Mouse (Mus musculus): ENCODE data around the gene Gsto1.
"Not testable (repeated sequence)": the region's sequence is repeated elsewhere in the genome, so short reads cannot be mapped to it uniquely, and the experiment has no call there.

Gene Gsto1

DNA sequence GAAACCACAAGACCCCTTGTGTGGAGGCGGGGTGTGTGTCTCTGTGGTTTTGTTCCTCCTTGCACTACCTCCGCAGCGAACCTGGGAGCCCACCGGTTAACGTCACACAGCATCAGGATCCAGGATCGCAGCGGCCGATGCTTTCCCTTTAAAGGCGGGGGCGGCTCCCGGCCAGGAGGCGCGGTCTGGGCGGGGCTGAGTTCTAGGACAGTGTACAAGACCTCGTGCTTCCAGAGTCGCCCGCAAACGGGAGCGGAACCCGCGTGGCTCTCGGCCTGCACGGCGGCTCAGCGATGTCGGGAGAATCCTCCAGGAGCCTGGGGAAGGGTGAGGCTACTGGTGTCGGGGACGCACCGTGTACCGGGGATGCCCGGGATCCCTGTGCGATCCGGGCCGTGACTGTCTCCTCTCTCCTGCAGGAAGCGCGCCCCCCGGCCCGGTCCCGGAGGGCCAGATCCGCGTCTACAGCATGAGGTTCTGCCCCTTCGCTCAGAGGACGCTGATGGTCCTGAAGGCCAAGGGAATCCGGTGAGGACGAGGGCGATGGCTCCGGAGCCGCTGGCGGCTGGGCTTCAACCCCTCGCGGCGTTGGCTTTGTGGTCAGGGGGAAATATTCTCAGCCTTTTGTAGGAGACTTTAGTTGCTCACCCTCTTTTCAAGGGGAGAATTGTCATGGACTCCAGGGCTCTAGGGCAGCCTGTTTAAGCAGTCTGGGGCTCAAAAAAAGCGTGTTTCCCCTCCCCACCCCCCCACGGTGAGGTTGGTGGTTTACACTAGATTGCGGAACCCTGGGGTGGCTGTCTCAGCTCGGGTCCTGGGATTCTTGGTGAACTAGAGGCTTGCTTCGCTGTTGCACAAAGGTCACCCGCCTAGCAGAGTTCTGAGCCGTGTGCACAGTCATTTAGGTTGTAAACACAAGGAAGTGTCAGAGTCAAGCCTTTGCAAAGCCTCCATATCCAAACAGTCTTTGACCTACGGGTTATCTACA lies at the start of gene Gsto1:
Gsto1 (plus strand) TSS at position 175 of the 988 bp plus-strand sequence.
- peak; percentile 83 for DNase-seq (ENCODE audit: low spot score)

DNA sequence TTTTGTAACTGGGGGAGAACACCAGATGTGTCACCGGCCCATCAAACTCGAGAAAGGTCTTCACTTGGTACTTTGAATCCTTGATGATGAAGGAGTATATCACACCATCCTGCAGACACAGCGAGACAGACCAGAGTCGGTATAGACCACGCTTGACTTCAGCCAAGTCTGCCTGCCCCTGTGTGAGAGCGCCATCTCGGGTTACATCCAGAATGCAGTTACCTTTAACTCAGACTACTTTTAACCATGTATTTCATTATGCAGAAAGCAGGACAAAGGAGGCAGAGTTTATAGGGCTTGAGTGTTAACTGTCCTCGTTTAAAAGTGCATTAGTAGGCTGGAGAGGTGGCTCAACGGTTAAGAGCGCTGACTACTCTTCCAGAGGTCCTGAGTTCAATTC lies 42.7 kb upstream of the Gsto1 start:
- no peak for DNase-seq (ENCODE audit: low spot score)

DNA sequence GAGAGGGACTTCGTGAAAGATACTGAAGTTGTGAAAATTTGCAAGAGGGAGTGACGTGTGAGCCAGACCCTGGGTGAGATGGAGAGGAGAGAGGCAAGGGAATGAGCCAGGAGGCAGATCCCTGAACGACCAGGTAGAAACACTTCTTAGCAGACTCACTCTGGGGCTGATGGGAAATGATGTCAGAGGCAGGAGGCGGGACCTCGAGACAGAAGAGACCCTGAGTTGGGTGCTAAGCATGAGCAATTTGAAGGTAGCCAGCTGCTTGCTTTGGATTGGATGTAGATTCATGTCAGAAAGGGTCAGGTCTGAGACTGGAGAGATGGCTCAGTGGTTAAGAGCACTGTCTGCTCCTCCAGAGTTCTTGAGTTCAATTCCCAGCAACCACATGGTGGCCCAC lies 40.0 kb upstream of the Gsto1 start:
- DNase-seq (ENCODE audit: low spot score): no peak

DNA sequence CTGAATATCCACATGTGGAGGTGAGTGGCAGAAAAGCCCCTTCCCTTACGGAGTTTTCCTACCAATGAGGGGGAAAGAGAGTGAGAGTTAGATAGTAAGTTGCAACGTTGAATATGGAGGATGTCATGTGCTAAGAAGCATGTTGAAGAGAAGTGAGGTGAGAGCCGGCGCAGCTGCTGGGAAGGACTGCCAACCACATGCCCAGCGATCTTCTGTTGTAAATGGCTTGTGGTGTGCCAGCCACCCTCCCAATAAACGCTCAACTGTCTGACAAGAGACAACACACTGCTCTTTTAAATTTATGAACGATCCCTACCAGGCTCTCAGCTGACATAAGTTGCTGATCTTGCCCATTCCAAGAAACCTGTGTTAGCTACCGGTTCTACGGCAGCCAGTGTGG lies 37.1 kb upstream of the Gsto1 start:
- DNase-seq (ENCODE audit: low spot score): no peak

DNA sequence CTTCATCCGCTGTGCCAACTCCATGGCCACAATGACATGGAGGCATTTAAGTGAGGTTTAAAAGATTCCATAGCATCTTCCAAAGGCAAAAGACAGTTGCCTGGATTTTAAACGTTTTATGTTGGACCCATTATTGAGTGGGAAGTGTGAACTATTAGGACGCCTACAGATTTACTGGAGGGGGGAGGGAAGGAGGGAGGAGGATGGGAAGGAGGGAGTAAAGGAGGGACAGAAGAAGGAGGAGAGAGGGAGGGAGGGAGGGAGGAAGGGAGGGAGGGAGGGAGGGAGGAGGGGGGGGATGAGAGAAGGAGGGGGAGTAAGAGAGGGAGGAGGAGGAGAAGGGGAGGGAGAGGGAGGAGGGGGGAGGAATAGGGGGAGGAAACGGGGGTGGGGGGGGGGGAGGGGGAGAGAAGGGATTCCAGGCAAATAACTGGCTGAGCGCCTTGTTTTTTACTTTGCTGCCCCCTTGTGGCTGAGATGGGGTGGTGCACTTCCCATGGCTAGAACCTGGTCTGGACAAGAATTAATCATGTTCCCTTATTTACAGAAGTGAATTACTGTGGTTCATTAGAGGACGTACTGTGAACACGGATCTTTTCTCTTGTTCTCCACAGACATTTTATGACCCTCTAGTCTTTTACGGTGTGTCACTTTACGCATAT lies 33.8 kb upstream of the Gsto1 start:
- peak; percentile 34 for DNase-seq (ENCODE audit: low spot score)

DNA sequence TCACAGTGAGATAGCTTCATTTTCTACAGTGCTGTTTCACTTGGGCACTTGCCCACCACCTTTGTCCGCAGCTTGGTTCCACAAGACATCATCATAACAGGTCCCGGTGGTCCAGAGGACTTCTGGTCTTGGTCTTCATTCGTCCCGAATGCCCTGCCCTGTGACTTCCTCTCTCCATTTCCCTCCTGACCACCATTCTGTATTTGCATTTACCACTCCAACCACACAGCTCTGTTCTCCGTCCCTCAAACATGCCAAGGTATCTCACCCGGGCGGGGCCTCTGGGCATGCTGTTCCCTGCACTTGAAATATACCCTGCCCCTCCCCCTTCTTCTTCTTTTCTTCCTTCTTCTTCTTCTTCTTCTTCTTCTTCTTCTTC lies 33.3 kb upstream of the Gsto1 start:
- DNase-seq (ENCODE audit: low spot score): no peak

DNA sequence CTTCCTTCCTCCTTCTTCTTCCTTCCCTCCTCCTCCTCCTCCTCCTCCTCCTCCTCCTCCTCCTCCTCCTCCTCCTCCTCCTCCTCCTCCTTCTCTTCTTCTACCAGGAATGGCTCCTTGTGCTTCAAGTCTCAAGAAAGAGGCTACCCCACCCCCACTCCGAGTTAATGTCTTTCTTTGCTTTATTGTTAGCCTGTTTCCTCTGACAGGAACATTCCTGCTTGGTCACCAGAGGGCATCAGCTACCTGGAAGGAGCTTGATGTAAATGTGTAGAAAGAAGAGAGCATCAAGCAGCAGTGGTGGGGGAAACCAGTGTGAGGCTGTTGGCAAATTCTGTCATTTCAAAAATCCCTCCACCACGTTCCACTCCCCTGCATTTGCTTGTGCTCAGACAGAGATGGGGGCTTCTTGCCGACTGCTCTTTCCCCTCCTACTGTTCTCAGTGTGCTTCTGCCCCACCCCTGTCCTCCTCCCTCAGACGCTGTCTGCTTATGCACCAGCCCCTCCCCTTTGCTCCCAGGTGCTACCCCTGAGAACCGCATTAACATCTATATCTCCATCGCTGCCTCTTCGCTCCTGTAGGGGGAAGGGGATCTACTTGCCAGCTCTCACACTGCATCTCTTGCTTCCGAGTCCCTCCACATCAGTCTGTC lies 32.5 kb upstream of the Gsto1 start:
- no peak for DNase-seq (ENCODE audit: low spot score)

DNA sequence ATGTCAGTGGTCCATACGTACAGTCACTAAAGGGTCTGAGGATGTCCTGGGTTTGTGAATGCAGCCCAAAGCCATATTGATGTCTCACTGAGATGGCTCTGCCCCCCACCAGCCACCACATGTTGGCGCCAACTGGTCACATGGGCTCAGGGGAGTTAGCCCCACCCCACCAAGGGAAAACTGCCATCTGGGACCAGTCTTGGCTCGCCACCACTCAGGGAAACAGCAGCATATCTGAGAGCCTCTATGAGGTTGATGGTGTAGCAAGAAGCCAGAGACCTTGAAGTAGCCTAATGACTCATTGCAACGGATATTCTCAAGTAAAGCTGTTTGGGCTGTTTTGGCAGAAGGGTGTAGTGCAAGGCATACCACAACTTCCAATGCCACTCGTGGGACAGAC lies 30.7 kb upstream of the Gsto1 start:
- no peak for DNase-seq (ENCODE audit: low spot score)

DNA sequence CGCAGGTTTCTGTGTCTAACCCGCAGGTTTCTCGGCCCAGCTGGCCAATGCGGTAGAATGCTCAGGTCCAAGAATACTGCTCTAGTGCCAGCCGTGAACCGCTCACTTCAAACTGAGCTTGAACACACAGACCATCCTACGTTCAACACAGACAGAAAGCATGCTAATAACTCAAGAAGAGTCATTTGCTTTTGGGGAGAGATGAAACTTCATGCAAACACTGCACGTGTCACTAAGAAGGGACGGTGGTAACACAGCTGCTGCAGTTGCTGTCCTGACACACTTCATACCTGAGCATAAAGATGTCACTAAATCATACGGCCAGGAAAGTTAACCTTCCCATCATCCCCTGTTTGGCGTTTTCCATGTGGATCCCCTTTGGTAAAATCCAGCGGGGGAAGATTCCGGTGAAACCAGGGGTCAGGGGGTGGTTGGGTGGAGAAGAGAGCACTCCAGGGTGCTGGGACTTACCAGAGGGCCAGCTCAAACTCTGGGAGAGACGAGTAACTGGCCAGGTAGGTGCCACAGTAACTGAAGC lies 24.8 kb upstream of the Gsto1 start:
- DNase-seq (ENCODE audit: low spot score): no peak

DNA sequence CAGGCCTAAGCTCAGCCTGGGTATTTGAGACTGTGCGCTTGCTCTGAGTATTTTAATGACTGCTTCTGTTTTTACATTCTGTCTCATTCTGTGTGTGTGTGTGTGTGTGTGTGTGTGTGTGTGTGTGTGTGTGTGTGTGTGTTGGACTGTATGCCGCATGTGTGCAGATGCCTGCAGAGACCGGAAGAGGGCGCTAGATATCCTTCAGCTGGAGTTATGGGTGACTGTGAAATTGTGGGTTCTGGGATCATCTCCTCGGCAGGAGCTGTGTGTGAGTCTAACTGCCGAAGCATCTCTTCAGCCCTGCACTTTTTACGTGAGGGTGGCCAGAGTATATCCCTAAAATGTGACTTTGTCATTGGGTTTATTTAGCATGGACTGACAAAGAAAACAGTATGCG lies 23.7 kb upstream of the Gsto1 start:
- DNase-seq (ENCODE audit: low spot score): no peak

DNA sequence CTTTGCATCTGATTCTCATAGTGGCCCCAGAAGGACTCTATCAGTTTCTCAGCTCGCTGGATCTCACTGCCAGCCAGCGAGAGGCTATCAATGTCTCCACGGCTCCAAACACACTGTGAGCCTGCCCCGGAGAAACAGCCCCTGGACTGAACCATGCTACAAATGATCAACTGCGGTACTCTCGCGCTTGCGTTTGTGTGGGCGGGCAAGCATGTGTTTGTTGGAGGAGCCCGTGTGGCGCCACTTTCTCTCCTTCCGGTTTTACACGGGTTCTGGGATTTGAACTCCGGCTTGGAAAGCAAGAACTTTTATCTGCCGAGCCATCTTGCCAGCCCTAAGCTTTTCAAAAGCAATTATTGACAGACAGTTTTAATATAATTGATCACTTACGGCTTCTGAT lies 22.5 kb upstream of the Gsto1 start:
- DNase-seq (ENCODE audit: low spot score): no peak

DNA sequence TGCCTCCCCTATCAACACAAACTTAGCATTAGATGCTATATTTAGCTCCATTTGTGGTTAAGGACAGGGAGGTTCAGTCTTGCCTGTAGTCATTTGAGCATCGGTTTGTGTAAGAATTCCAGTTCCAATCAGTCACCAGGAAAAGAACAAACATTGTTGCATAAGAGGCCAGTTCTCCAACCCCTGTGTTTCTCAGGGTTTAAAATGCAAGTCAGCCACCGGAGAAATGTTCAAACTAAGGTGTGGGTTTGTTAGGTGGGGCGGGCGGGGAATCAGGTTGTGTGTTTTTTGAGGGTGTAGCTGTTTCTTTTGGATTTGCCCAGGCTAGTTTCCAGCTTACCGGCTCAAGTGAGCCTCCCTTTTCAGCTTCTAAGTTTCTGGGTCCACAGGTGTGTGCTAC lies 20.2 kb upstream of the Gsto1 start:
- no peak for DNase-seq (ENCODE audit: low spot score)

DNA sequence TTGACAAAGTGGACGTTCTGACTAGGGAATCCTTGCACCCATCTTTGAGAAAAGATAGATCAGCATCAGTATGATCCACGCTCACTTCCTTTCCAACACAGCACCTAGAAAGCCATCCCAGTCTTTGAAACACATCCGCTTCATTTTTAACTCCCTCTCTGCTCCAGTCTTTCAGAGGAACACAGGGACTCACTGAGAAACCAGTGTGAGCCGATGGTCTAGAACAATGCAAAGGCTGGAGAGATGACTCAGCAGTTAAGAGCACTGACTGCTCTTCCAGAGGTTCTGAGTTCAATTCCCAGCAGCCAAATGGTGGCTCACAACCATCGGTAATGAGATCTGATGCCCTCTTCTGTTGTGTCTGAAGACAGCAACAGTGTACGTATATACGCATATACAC lies 19.0 kb upstream of the Gsto1 start:
- DNase-seq (ENCODE audit: low spot score): no peak

DNA sequence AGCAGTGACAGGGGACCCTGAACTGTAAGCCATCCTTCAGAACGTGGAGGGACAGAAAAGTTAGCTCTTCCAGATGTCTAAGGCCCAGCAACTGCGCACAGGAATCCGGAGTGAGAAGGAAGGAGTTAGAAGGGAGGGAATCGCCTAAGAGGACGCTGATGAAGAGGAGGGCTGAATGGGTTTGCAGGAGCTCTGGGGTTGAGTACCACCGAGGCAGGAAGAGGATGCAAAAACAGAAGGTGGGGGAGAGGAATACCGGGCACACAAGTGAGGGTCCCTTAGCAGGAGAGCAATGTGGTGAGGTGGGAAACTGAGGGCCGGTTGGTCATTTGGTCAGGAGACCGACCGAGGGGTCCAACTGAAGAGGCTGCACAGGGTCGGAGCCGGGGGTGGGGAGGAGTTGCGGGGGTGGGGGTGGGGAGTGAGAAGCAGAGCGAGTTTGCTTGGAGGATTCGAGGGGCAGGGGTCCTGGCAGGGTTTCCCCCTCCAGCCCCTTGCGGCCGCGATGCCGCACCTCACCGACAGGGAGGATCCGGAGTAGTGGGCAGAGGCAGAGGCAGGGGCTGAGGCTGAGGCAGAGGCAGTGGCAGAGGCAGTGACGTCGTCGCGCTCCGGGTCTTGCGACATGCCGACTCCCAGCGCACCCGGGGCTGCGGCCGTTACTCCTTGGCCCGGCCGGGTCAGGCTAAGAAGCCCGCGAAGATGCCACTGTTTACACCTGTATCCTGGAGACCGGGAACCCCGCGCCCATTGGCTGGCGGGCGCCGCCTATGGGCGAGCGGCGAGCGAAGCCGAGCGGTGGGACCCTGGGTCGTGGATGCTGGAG lies 17.9 kb upstream of the Gsto1 start:
- peak; percentile 36 for DNase-seq (ENCODE audit: low spot score)

DNA sequence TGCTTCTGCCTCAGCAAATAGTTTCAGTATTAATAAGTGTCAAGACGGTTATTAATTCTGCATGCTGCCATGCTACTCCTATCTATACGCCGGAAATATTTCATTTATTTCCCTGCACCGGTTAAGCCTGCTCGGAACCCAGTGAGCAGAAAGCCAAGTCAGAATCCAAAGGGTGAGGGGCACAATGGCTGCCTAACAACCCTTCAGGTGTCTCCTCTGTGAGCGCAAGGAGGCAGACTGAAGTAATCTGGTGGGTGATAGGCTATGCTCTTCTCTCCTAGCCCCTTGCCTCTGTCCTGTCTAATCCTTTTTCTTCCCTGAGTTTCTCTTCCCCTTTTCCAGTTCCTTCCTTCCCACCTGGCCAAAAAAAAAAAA lies 17.3 kb upstream of the Gsto1 start:
- no peak for DNase-seq (ENCODE audit: low spot score)

DNA sequence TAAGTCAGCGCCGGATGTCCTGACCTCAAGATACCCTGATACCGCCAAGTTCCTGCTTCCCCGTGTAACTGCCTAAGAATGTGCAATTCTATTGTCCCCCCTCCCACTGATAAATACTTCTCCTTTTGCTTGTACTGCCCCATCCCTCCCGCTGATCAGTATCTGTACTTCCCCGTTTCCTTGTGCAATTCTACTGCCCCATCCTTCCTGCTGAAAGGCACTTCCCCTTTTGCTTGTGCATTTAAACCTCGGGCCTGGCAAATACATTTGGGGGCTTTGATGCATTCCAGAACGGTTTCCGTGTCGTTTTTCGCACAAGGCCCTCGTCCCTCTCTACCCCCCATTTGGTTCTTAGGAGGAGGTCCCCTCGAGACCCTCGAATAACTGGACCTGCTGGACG lies 13.5 kb upstream of the Gsto1 start:
- not testable (repeated sequence) for DNase-seq (ENCODE audit: low spot score)

DNA sequence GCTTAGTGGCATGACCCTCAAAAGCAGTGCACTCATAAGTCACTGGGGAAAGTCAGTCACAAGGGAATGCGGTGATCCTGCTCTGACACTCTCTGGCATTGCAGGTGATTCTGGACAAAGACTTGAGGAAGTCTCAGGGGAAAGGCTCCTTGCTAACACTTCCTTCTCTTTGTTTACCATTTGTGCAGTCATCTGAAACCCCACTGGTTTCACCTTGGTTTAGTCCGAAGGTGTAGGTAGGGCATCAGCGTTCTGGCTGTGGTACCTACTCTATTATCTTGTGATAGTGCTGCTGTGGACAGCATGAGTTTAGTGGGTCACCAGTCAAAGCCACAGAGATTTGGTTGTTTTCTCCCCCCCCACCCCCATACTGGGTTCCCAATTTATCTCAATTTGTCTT lies 5.0 kb upstream of the Gsto1 start:
- DNase-seq (ENCODE audit: low spot score): no peak

DNA sequence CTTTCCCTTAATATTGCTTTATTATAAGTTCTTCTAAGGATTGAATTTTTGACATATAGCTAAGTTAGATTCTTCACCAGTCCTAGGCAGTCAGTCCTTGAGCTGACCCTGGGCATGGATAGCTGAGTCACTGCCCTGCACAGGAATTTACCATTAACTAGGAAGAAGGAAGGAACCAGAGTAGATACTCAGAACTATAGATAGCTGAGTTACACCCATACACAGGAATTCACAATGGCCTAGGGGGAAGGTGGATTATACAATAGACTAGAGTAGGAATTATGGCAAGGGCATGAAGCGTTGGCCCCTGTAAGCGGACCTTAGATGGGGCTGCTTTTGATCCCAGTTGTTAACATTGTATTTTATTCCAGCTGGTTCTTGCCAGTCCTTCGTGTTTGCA lies 2.6 kb upstream of the Gsto1 start:
- DNase-seq (ENCODE audit: low spot score): not testable (repeated sequence)

DNA sequence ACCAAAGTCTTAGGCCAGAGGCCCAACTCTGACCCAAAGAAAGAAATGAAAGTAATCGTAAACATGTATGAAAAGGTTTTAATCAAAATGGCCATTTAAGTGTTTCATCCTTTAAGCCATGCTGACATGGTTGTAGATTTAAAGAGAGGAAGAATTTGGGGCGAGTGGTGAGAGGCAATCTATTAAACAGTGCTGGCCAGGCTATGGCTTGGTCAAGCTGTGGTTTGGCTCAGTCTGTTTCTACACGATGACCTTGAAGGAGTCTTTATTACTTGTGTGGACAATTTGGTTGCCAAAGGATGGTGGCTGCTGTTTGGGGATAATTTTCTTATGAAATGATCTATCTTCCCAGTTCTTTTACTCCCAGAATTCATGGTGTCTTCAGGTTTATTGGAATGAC lies 1.7 kb upstream of the Gsto1 start:
- no peak for DNase-seq (ENCODE audit: low spot score)

DNA sequence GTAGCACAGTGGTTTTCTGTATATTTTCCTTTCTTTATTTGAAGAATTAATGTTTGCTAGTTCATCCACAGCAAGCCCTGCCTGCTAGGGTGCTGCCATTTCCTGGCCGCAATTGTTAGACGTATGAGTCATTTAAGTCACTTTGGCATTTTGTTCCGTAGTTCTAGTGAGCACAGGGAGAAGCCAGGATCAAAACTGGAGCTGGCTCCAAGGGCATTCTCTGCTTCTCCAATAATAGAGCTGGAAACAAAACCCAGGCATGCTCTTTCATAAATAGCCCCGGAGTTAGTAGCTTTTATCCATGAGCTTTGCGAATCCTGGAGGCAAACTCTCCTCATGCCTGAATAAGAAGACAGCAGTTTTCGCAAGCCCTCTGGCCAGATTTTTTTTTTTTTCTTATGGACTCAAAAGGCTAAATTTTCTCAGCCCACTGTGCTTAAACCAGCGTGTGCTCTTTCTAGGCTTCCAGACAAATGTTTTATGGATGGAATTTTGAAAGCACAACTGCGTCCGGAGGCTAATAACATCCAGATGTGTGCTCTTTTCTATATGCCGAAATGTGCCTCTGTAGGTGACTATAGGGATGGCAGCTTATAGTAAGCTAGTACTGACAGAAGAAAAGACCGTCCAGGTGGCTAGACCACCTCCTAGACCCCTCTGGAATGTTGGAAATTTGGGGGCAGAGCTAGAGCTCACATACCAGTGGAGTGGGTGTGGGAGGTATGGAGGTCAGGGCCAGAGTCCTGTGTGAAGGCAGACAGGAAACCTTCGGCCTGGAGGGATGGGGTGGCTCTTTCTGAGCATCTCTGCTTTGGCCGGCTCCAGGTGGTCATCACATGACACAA lies 597 bp upstream of the Gsto1 start:
- DNase-seq (ENCODE audit: low spot score): no peak

Data from ovary, postnatal 10 days (tissue).